Mouse (Mus musculus) right cerebral cortex, postnatal 14 days (tissue): ENCODE measurements at regions not wholly inside any gene's neighbourhood (a gene's known extent, or its start where the extent isn't known, plus 50 kb on each side); places are given as distances from the start of the nearest gene placed in this dataset.

Experiments used
- DNase-seq: peaks from one replicate; pipeline ENCODE4 v3.0.0; 2022

DNA sequence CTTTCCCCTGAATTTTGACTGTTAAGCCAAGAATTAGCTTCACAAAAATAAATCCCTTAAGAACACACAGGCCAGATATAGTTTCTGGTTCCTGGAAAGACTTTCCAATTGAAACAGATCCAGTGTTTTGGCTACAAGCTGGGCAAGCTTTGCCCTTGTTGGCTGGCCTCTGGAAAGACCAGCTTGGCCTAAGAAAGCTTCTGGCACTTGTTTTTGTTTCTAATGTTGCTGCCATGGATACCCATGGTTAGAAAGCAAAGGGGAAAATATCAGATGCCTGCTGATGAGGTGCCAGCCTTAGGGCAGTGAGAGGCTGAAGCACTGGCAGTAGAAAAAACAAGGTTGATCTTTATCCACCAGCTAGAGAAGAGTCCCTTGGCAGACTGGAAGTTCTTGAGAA lies 228.2 kb downstream of the Klhl13 start:
- no peak for DNase-seq

DNA sequence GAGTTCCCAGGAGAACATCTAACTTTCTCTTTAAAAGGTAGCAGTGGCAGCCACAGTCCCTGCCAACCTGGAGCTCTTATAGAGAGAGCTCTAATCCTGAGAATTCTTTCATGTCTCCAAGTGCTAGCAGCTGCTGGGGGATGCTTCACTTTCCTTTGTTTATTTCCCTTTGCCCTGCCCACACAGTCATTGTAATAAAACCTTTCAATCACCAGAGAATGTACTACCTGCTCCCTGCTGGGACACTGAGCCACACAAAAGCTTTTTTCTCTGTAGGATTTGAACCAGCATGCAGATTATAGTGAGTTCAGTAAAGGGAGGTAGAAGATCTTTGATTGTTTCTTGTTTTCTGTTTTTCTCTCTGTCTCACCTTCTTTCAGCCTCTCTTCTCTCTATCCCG lies 269.0 kb downstream of the Klhl13 start:
- no peak for DNase-seq

DNA sequence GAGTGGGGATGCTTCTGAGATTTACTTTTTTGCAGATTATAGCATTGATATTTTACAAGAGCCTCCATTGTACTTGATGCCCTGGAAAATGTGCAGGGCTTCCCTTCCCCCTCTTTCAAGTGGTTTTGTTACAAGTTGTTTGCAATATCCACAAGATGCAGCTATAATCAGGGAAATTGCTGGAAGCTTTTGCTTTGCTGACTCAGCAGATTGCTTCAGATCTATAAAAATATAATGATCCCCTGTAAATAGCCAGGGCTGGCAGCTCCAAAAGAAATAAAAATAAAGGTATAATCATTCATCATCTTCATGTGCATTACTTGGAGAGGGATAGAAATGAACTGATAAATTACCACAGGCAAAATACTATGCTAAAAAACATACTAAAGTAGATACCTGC lies 272.1 kb downstream of the Klhl13 start:
- DNase-seq = no peak

DNA sequence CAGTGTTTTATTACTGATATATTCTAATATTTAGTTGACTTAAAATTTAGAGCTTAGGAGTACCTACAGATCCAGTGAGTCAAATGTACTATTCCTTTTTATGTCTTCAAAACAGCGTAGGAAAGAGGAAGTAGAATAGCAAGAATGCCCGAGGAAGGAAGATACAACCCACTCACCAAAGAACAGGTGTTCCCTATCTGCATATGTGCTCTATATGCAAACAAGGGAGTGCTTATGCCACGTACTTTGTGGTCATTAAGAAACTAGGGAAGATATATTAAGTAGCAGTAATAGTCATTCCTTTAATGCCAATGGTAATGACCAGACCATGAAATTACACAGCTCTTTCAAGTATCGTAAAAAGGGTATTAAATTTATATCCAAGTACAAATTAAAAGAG lies 298.4 kb downstream of the Klhl13 start:
- no peak for DNase-seq

GRCm38 (mm10) chrX:23027622-23028021 lies 337.3 kb downstream of the Klhl13 start:
- no peak for DNase-seq

GRCm38 (mm10) chrX:23015562-23015961 lies 349.3 kb downstream of the Klhl13 start:
- peak; percentile 2 for DNase-seq

- DNase-seq = no peak
These were observed 349.8 kb downstream of the Klhl13 start for GRCm38 (mm10) chrX:23015118-23015517.
